Mouse (Mus musculus) layer of hippocampus, postnatal 10 days (tissue): ENCODE measurements around the gene Tmem41b. TPM values are rescaled to one million over a fixed set of nuclear protein-coding genes. Genes with fewer than 3 reads are reported as not detected.
"Not testable (repeated sequence)": the region's sequence is repeated elsewhere in the genome, so short reads cannot be mapped to it uniquely, and the experiment has no call there.

ENCODE experiments used
- DNase-seq, 2 experiments: peaks; one replicate each; pipeline ENCODE4 v3.0.0; 2021; ENCODE audit warnings: low spot score in 2 of 2
- total RNA-seq, 2 experiments: library from RNA; stranded (reverse); gene quantifications; 2 replicates each; pipeline ENCODE4 v1.2.3; 2021

The Tmem41b gene
- total RNA-seq, 2 experiments from 2014 or later: 52.4 to 61.5 TPM

GRCm38 (mm10) chr7:109984608-109985007, 2.1 kb downstream of the Tmem41b start:
- not testable (repeated sequence) for DNase-seq

- DNase-seq: not testable (repeated sequence)
Observed at GRCm38 (mm10) chr7:109977131-109977530, 9.6 kb downstream of the Tmem41b start.

GRCm38 (mm10) chr7:109975966-109976715, 10.6 kb downstream of the Tmem41b start:
- no peak for DNase-seq

- no peak for DNase-seq
Observed at GRCm38 (mm10) chr7:109969542-109969941, 17.2 kb downstream of the Tmem41b start.

- peak; percentile 57 to 71 for DNase-seq
Observed at GRCm38 (mm10) chr7:109968924-109969450, 17.7 kb downstream of the Tmem41b start.

- peak; percentile 48 to 60 for DNase-seq
Observed at GRCm38 (mm10) chr7:109967805-109968579, 18.7 kb downstream of the Tmem41b start.

- no peak for DNase-seq
Observed at GRCm38 (mm10) chr7:109965658-109966057, 21.1 kb downstream of the Tmem41b start.

GRCm38 (mm10) chr7:109963707-109964106, 23.0 kb downstream of the Tmem41b start:
- DNase-seq: no peak

GRCm38 (mm10) chr7:109962596-109962995, 24.1 kb downstream of the Tmem41b start:
- no peak for DNase-seq

GRCm38 (mm10) chr7:109961570-109961969, 25.2 kb downstream of the Tmem41b start:
- no peak for DNase-seq

GRCm38 (mm10) chr7:109960613-109961154, 26.0 kb downstream of the Tmem41b start:
- peak in 1 of 2 experiments; percentile 74 for DNase-seq

- peak; percentile 26 to 84 for DNase-seq
Observed at GRCm38 (mm10) chr7:109959716-109960612, 26.8 kb downstream of the Tmem41b start, which contains the start of gene Dennd5a. Dennd5a (minus strand) TSS chr7:109960470.

GRCm38 (mm10) chr7:109958843-109959715, 27.6 kb downstream of the Tmem41b start:
- no peak for DNase-seq

- DNase-seq: no peak
Observed at GRCm38 (mm10) chr7:109957996-109958789, 28.5 kb downstream of the Tmem41b start.

GRCm38 (mm10) chr7:109954622-109955401, 31.9 kb downstream of the Tmem41b start:
- no peak for DNase-seq

- DNase-seq: no peak
Observed at GRCm38 (mm10) chr7:109951297-109951696, 35.4 kb downstream of the Tmem41b start.

- no peak for DNase-seq
Observed at GRCm38 (mm10) chr7:109944421-109945034, 42.2 kb downstream of the Tmem41b start.

- no peak for DNase-seq
Observed at GRCm38 (mm10) chr7:109929628-109930027, 57.1 kb downstream of the Tmem41b start.
